Mouse (Mus musculus) layer of hippocampus, postnatal 10 days (tissue): ENCODE data around the gene Snrnp35. TPM values are rescaled to one million over a fixed set of nuclear protein-coding genes. Genes with fewer than 3 reads are reported as not detected.
"Not testable (repeated sequence)": the region's sequence is repeated elsewhere in the genome, so short reads cannot be mapped to it uniquely, and the experiment has no call there.

Experiments used
- DNase-seq, 2 experiments: peaks; one replicate each; pipeline ENCODE4 v3.0.0; 2021; ENCODE audit warnings: low spot score in 2 of 2
- total RNA-seq, 2 experiments: library from RNA; stranded (reverse); gene quantifications; 2 replicates each; pipeline ENCODE4 v1.2.3; 2021

Snrnp35 gene
- total RNA-seq, 2 experiments from 2014 or later, result 20.9 to 32.7 TPM

DNA sequence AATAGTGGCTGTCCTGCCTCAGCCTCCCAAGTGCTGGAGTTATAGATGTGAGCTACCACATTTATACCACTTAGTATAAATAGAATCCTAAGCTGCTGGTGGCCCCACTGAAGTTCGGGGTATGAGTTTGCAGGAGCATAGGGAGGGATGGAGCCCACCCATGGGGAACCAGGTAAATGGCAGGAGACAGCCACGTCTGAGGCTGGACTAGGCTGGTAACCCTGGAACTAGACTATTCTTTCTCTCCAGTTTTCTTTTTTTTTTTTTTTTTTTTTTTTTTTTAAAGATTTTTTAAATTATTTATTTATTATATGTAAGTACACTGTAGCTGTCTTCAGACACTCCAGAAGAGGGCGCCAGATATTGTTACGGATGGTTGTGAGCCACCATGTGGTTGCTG is 17.1 kb downstream of the Snrnp35 start:
- DNase-seq, result not testable (repeated sequence)

DNA sequence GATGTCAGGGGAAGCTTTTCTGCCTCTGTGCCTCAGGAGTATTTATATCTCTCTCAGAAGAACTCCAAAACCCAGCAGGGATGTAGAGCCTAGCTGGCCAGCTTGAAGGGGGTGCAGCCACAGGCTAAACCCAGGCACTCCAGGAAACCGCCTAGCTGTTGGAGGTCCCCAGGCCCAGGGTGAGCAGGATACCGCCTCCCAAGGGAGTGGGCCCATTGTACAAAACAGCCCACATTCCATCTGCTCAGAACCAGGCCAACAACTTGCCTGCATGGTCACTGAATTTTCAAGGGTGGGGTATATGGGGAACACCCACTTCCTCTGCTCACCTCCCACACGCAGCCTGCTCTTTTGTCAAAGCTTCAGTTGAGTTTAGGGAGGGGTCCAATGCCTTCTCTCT is 17.6 kb downstream of the Snrnp35 start:
- no peak for DNase-seq

GRCm38 (mm10) chr5:124501541-124501940 is 18.6 kb downstream of the Snrnp35 start:
- DNase-seq, result no peak

- no peak for DNase-seq
Observed at GRCm38 (mm10) chr5:124503742-124504141, 20.8 kb downstream of the Snrnp35 start.

- DNase-seq, result no peak
Observed at GRCm38 (mm10) chr5:124505235-124505634, 22.3 kb downstream of the Snrnp35 start.

DNA sequence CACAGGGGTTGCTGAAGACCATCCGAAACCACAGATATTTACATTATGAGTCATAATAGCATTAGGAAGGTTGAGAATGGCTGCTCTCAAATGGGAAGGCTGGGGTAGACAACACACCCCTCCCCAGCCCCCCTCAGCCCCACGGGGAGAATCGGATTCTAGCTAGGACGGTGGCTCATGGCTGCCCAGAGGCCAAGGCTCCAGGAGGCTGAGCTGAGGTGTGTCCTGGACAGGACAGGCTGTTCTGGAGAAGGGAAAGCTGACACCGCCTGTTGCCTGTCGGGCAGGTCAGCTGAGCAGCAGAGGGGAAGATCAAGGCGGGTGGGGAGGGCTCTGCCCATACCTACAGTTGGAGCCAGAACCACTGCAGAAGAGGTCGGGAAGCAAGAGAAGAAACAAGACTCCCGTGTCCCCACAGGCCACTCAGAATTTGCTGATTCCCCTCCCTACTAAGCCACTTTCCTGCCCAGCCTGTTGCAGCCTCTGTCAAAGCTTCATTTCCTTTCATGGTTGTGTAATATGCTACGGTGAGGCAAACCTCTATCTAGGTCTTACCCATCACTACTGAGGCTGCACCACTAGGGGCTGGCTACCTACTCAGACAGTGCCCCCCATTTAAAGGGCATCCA is 23.9 kb downstream of the Snrnp35 start:
- no peak for DNase-seq

DNA sequence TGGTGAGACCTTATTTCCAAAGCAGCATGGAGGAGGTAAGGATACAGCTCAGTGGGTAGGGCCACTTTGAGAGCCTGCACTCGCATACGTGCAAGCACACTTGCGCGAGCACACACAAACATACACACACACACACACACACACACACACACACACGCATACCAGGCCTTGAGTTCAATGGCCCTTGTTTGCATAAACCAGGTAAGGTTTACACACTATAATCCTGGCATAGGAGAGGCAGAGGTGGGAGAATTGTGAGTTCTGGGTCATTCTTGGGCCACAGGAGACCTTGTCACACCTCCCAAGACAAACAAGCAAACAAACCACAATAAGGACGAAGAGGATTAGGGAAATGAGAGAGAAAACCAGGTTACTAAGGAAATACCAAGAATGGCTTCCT is 26.3 kb downstream of the Snrnp35 start:
- no peak for DNase-seq

- DNase-seq, result no peak
Observed at GRCm38 (mm10) chr5:124509742-124510237, 26.9 kb downstream of the Snrnp35 start.

DNA sequence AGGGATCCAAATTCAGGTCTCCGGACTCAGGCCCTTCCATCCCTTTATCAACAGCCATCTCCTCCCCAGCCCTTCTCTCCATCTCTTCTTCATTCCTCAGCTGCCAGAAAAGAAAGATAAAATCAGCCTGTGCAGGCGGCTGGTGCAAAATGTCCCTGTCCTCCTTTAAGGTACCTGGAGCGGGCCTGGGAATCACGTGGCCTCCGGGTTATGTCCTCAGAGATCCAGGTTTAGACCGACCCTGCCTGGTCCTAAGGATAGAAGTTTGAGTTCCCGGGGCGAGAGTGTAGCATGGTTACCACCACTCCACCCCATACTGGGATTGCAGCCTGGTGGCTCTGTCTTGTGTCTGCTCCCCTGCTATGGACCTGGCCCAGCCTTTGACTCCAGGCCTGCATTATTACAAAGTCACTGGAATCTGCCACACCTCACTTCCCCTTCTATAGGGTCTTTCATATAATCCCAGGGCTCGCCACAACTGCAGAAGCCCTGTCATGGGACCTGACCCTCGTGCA is 27.7 kb downstream of the Snrnp35 start:
- DNase-seq, result no peak

- DNase-seq, result no peak
Observed at GRCm38 (mm10) chr5:124515789-124516188, 32.9 kb downstream of the Snrnp35 start.

- DNase-seq, result peak; percentile 54 to 58
Observed at GRCm38 (mm10) chr5:124518648-124519047, 35.7 kb downstream of the Snrnp35 start.

DNA sequence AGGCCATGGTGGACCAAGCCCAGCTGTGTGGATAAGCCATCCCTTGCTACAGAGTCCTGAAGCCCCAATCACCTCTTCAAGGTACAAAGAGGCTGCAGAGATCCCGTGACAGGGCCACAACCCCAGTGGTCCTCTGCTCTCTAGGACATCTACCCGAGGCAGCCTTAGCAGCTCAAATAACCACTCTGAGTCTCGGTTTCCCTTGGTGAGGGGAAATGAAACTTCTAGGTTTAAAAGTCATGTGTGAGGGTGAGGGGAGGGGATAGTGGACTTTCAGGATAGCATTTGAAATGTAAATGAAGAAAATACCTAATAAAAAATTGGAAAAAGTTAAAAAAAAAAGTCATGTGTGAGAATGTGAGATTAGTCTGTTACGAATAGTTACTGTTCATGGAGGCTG is 38.7 kb downstream of the Snrnp35 start:
- no peak for DNase-seq

DNA sequence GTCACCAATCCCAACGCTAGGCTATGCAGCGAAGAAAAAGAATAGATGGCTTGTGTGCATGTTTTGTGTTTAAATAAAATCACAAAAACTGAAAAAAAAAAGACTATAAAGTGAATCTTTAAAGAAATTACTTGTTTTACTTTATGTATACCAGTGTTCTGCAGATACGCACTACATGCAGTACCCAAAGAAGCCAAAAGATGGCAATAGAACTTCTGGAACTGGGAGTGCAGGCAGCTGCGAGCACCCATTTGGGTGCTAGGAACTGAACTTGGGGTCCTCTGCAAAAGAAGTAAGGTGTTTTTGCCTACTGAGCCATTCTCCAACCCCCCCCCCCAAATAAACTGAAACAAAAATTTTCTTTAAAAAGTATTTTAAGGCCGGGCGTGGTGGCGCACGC is 40.1 kb downstream of the Snrnp35 start:
- no peak for DNase-seq

- DNase-seq, result no peak
Observed at GRCm38 (mm10) chr5:124524943-124525342, 42.0 kb downstream of the Snrnp35 start.

DNA sequence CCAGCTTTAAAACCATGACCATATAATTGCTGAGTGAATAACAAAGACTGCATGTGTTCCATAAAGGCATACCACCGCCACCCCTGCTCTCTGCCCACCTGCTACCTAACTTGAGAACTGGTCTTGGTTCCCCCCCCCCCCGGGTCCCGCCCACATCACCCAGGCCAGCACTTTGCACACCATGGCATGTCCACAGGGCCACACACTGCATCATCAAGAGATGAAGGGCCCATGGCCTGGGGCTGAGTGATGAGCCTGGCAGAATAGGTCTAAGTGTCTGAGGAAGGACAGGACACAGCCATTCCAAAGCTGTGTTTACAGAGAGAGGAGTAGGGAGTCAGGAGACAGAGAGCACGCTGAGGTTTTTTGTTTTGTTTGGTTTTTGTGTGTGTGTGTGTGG is 45.4 kb downstream of the Snrnp35 start:
- DNase-seq, result no peak

- no peak for DNase-seq
Observed at GRCm38 (mm10) chr5:124528791-124529190, 45.9 kb downstream of the Snrnp35 start.

- DNase-seq, result no peak
Observed at GRCm38 (mm10) chr5:124529191-124529651, 46.3 kb downstream of the Snrnp35 start.

DNA sequence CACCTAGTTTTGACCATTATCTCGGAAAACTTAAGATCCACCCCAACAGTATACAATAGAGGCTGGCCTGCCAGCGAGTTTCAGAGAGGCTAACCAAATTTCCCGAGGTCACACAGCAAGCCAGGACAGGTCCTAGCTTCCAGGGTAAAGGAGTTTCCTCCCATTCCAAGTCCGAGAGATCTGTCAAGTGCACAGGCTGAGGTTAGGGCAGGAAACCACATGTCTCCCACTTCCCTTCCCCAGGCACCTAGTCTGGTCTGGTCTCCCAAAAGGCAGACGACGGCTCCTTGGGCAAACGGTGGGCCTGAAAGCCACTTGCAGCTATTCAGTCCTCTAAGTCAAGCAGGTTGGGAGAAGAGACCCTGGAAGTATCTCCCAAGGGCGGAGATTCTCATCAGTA is 46.8 kb downstream of the Snrnp35 start:
- no peak for DNase-seq

- DNase-seq, result peak; percentile 76 to 88
Observed at GRCm38 (mm10) chr5:124530655-124531582, 48.0 kb downstream of the Snrnp35 start, which contains the start of gene Rilpl1. Gene Rilpl1, minus strand, starts transcription at chr5:124531391.

DNA sequence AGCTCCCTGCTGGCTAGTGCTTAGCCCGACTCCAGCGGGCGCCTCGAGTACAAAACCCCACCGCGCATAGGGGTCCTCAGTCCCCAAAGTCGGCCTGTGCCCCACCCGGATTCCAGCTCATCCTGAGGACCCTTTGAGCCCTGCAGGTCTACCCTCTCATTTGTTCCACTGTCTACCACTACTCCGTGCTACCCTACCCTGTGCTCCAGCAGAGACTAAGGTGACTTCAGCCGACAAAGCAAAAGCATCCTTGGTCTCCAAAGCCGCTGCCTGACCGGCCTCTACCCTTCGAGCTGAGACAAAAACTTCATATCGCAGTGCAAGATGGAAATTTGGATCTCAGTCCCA is 48.6 kb downstream of the Snrnp35 start:
- no peak for DNase-seq

GRCm38 (mm10) chr5:124532451-124532850 is 49.5 kb downstream of the Snrnp35 start:
- DNase-seq, result no peak

- DNase-seq, result no peak
Observed at GRCm38 (mm10) chr5:124535016-124535415, 52.1 kb downstream of the Snrnp35 start.
